ENCODE assay signal across 11 mouse cellular contexts in genomic region chr5:23736366-23736765, GRCm38 (mm10). TPM values are rescaled to one million over a fixed set of nuclear protein-coding genes. Genes with fewer than 3 reads are reported as not detected.
A peak's percentile ranks its signal among the peaks of the same experiment; 100 is the strongest.
DNase-seq lines count a peak whose midpoint lies in the region.
"Had no signal": no experiment of that assay in that cellular context is flagged by ENCODE, and none has a peak within 500 bp of the region (broad histone marks: within the 10 kb centered on the region; RNA-seq: fewer than 3 reads in every experiment).

No protein-coding gene starts in this region.

- DNase-seq in gastrocnemius, adult 18-20 months (ENCODE audit: low spot score), result peak; percentile 7
- DNase-seq in gastrocnemius, adult 8-10 months (ENCODE audit: low spot score in 2 of 2), result no peak
- peak; percentile 7 for DNase-seq in kidney, postnatal 14 days
- no peak for DNase-seq in kidney, adult 8-10 months
- peak; percentile 82 for DNase-seq in 3T3-L1 (ENCODE audit: low read depth, low spot score)
- DNase-seq in fibroblast of lung, adult 2 months (ENCODE audit: low read depth), result peak; percentile 35
- DNase-seq in ovary, postnatal 10 days (ENCODE audit: low spot score), result no peak
- DNase-seq: cerebellum, adult 11-12 months; layer of hippocampus, postnatal 36 days; liver, embryonic 13.5 days; thymus, postnatal 4 days had no signal

RNA-seq across cellular contexts. Expression of gene Pus7, which starts 47.1 kb away (rescaled TPM):
- 10 to 100 TPM; 11.3 to 12.5 TPM for total RNA-seq in gastrocnemius, adult 18-20 months (2021)
- 10 to 100 TPM in 2 of 4 experiments, 1 to 10 TPM in 2; 8.4 to 14.4 (median 10.1) TPM for total RNA-seq in gastrocnemius, adult 8-10 months (2022)

RNA-seq across cellular contexts. Expression of gene Rint1, which starts 51.1 kb away (rescaled TPM):
- 1 to 10 TPM; 6.9 to 8.9 TPM for total RNA-seq in gastrocnemius, adult 18-20 months (2021)
- total RNA-seq in gastrocnemius, adult 8-10 months (2022), result 1 to 10 TPM; 7.1 to 9.2 (median 7.9) TPM

RNA-seq across cellular contexts. Expression of gene Srpk2, which starts 51.9 kb away (rescaled TPM):
- total RNA-seq in gastrocnemius, adult 18-20 months (2021), result 10 to 100 TPM; 23.8 to 27.4 TPM
- 10 to 100 TPM; 26.2 to 32.1 (median 28.7) TPM for total RNA-seq in gastrocnemius, adult 8-10 months (2022)

Comparison
In these comparisons a context has a peak if more than half of its experiments do, and no peak if none do; other contexts are left out.
1. DNase-seq: peak in gastrocnemius, adult 18-20 months (single experiment), kidney, postnatal 14 days (single experiment), 3T3-L1 (single experiment) and fibroblast of lung, adult 2 months (single experiment); none in gastrocnemius, adult 8-10 months (0 of 2), kidney, adult 8-10 months (0 of 2) and ovary, postnatal 10 days (single experiment).